Mouse (Mus musculus): ENCODE results near the gene Slc9a3r1.

- TF ChIP-seq CTCF (IDR thresholded peaks at IDR 0.05; ENCODE audit: borderline replicate concordance, extremely low read depth, insufficient read depth, insufficient read length) (no peak), POLR2A (IDR thresholded peaks at IDR 0.05; ENCODE audit: borderline replicate concordance, extremely low read depth, insufficient read depth, insufficient read length, poor library complexity, severe bottlenecking) (no peak)
These were observed 39.6 kb downstream of the Slc9a3r1 start for GRCm38 (mm10) chr11:115202756-115203155.
